Mouse (Mus musculus): ENCODE measurements around the gene Unk. TPM values are rescaled to one million over a fixed set of nuclear protein-coding genes. Genes with fewer than 3 reads are reported as not detected.
A peak's percentile ranks its signal among the peaks of the same experiment; 100 is the strongest.

Gene Unk
- total RNA-seq, 2 experiments from 2014 or later: 7.0 to 7.4 TPM

- TF ChIP-seq CTCF (IDR thresholded peaks at IDR 0.05): no peak
- intact Hi-C loops (cut with DNase I): no loop called here
- Histone ChIP-seq H3K4me3 (peak overlapping the region; percentile 65), H3K27ac (peak overlapping the region; percentile 80)
- no peak for DNase-seq
Measured at GRCm38 (mm10) chr11:116004186-116004823, 25.8 kb upstream of the Unk start.

- Histone ChIP-seq H3K4me3 (peak overlapping the region; percentile 65), H3K27ac (peak overlapping the region; percentile 80)
- peak; percentile 90 for DNase-seq
- TF ChIP-seq CTCF (IDR thresholded peaks at IDR 0.05): peak; percentile 66
- intact Hi-C loops (cut with DNase I): no loop called here
Measured at GRCm38 (mm10) chr11:116004840-116005700, 25.1 kb upstream of the Unk start.

GRCm38 (mm10) chr11:116005701-116006419 lies 24.3 kb upstream of the Unk start:
- DNase-seq: no peak

GRCm38 (mm10) chr11:116007095-116007850 lies 22.8 kb upstream of the Unk start:
- TF ChIP-seq CTCF (IDR thresholded peaks at IDR 0.05): no peak
- intact Hi-C loops (cut with DNase I): no loop called here

More at GRCm38 (mm10) chr11:116005701-116006419, 24.3 kb upstream of the Unk start:
- H3K4me3 ChIP-seq: peak overlapping the region; percentile 65; the same call in 1 of the 2 replicates
- no peak for TF ChIP-seq CTCF (IDR thresholded peaks at IDR 0.05)
- H3K27ac ChIP-seq: peak overlapping the region; percentile 80
- intact Hi-C loops (cut with DNase I): no loop called here

GRCm38 (mm10) chr11:116008411-116008810 lies 21.7 kb upstream of the Unk start:
- Histone ChIP-seq H3K27ac (no peak overlapping the region), H3K4me3 (no peak overlapping the region)
- no peak for DNase-seq
- TF ChIP-seq CTCF (IDR thresholded peaks at IDR 0.05): no peak
- intact Hi-C loops (cut with DNase I): no loop called here

More at GRCm38 (mm10) chr11:116007095-116007850, 22.8 kb upstream of the Unk start:
- Histone ChIP-seq H3K27ac (no peak overlapping the region), H3K4me3 (no peak overlapping the region)
- DNase-seq: no peak

- H3K4me3 ChIP-seq: no peak overlapping the region
- intact Hi-C loops (cut with DNase I): no loop called here
- no peak overlapping the region for H3K27ac ChIP-seq
- DNase-seq: no peak
- no peak for TF ChIP-seq CTCF (IDR thresholded peaks at IDR 0.05)
Measured at GRCm38 (mm10) chr11:116008832-116009375, 21.2 kb upstream of the Unk start.

- no peak overlapping the region for H3K27ac ChIP-seq
- intact Hi-C loops (cut with DNase I): no loop called here
- no peak for DNase-seq
Measured at GRCm38 (mm10) chr11:116009661-116010060, 20.5 kb upstream of the Unk start.

GRCm38 (mm10) chr11:116010146-116010545 lies 20.0 kb upstream of the Unk start:
- Histone ChIP-seq H3K4me3 (no peak overlapping the region), H3K27ac (no peak overlapping the region)
- intact Hi-C loops (cut with DNase I): no loop called here
- TF ChIP-seq CTCF (IDR thresholded peaks at IDR 0.05): no peak
- no peak for DNase-seq

More at GRCm38 (mm10) chr11:116009661-116010060, 20.5 kb upstream of the Unk start:
- no peak overlapping the region for H3K4me3 ChIP-seq
- TF ChIP-seq CTCF (IDR thresholded peaks at IDR 0.05): no peak

- H3K4me3 ChIP-seq: no peak overlapping the region
- intact Hi-C loops (cut with DNase I): no loop called here
- no peak for TF ChIP-seq CTCF (IDR thresholded peaks at IDR 0.05)
- no peak for DNase-seq
- H3K27ac ChIP-seq: no peak overlapping the region
Measured at GRCm38 (mm10) chr11:116010948-116011347, 19.2 kb upstream of the Unk start.

GRCm38 (mm10) chr11:116011529-116012261 lies 18.4 kb upstream of the Unk start:
- no peak for TF ChIP-seq CTCF (IDR thresholded peaks at IDR 0.05)
- intact Hi-C loops (cut with DNase I): no loop called here
- H3K27ac ChIP-seq: peak overlapping the region; percentile 83
- DNase-seq: no peak
- H3K4me3 ChIP-seq: peak overlapping the region; percentile 72

- intact Hi-C loops (cut with DNase I): no loop called here
- H3K27ac ChIP-seq: peak within 1 kb of the TSS; percentile 83
- peak within 1 kb of the TSS; percentile 72 for H3K4me3 ChIP-seq
- peak; percentile 93 for DNase-seq
- no peak for TF ChIP-seq CTCF (IDR thresholded peaks at IDR 0.05)
Measured at GRCm38 (mm10) chr11:116012262-116012947, 17.7 kb upstream of the Unk start, which contains the start of gene Galk1. TSS of gene Galk1 (minus strand) at chr11:116012719.
